Mouse (Mus musculus) lung, postnatal 0 days (tissue): ENCODE data around the gene Wdr3. TPM values are rescaled to one million over a fixed set of nuclear protein-coding genes. Genes with fewer than 3 reads are reported as not detected.
A peak's percentile ranks its signal among the peaks of the same experiment; 100 is the strongest.

Source experiments
- ATAC-seq: fragments of 200-750 bp; cut with Nextera tagmentation; 2 replicates; pipeline ENCODE4 v1.8.0; 2017; ENCODE audit warnings: moderate library complexity
- DNase-seq: peaks from one replicate; pipeline ENCODE4 v3.0.0-alpha.2; 2016; ENCODE audit warnings: low spot score
- H3K27ac ChIP-seq: fragments of 300-500 bp; sonication (generic); 2 replicates; pipeline ENCODE4 v1.5.1; 2014; ENCODE audit warnings: antibody characterized with exemption, mild to moderate bottlenecking, low read length, mixed read lengths
- H3K27me3 ChIP-seq: fragments of 300-500 bp; sonication (generic); replicated peaks from 2 replicates; pipeline ENCODE4 v1.6.1; 2014; ENCODE audit warnings: low read length, mixed read lengths; ENCODE audit not compliant: insufficient read depth
- H3K36me3 ChIP-seq: fragments of 300-500 bp; sonication (generic); 2 replicates; pipeline ENCODE4 v1.6.1; 2014; ENCODE audit warnings: low read length, mixed read lengths; ENCODE audit not compliant: insufficient read depth
- H3K4me1 ChIP-seq: fragments of 300-500 bp; sonication (generic); 2 replicates; pipeline ENCODE4 v1.6.1; 2014; ENCODE audit warnings: antibody characterized with exemption, low read depth, low read length, mixed read lengths; ENCODE audit not compliant: insufficient read depth
- H3K4me2 ChIP-seq: fragments of 300-500 bp; sonication (generic); replicated peaks from 2 replicates; pipeline ENCODE4 v1.6.1; 2014; ENCODE audit warnings: low read depth, mild to moderate bottlenecking, low read length, moderate library complexity, mixed read lengths
- H3K4me3 ChIP-seq: fragments of 300-500 bp; sonication (generic); 2 replicates; pipeline ENCODE4 v1.5.1; 2014; ENCODE audit warnings: low read depth, low read length
- H3K9ac ChIP-seq: fragments of 300-500 bp; sonication (generic); replicated peaks from 2 replicates; pipeline ENCODE4 v1.6.1; 2014; ENCODE audit warnings: low read depth, mild to moderate bottlenecking
- H3K9me3 ChIP-seq: fragments of 300-500 bp; sonication (generic); 2 replicates; pipeline ENCODE4 v1.6.1; 2016; ENCODE audit warnings: low read length, mixed read lengths
- CTCF ChIP-seq: IDR thresholded peaks from 2 replicates; pipeline ENCODE4 v1.5.1; 2016; ENCODE audit warnings: antibody characterized with exemption, mild to moderate bottlenecking
- EP300 ChIP-seq: IDR thresholded peaks from 2 replicates; pipeline ENCODE4 v1.6.1; 2016; ENCODE audit warnings: antibody characterized with exemption, mild to moderate bottlenecking, control low read depth
- WGBS: fragments of 180-500 bp; shearing (Covaris S2); extraction: QIAGEN DNeasy Blood & Tissue Kit; methylation state at CpG from one replicate; pipeline ENCODE4 v1.1.7; 2014; 5-methylcytosine and 5-hydroxymethylcytosine counted together
- polyA plus RNA-seq: library from polyadenylated mRNA; unstranded; fragments of >200 nt; fragmentation: Nextera tagmentation; extraction: Ambion mirVana; gene quantifications from 2 replicates; pipeline ENCODE4 v1.2.1, GENCODE M21; 2015

The Wdr3 gene
- polyA plus RNA-seq, 1 experiment from 2014 or later, result 17.7 TPM

DNA sequence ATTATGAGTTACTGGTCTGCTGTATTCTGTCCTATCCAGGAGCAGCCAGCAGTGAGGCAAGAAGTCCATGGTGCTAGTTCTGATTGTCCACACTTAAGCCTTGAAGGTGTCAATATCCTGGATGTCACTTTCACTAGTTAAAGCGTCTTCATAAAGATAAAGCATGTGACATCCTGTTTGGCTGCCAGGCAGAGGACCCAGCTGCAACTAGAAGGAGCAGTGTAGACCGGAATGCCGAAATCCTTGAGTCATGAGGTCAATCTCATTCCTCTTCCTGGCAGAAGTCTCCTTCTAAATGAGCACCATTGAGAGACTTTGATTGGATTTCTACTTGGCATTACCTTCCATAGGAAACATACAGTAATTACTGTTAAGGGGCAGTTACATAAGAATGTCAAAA, 18.3 kb upstream of the Wdr3 start:
- Histone ChIP-seq H3K36me3 (peaks cover 38% of the 10 kb centered on the region; the same call in 1 of the 2 replicates), H3K4me3 (no peak overlapping the region)

DNA sequence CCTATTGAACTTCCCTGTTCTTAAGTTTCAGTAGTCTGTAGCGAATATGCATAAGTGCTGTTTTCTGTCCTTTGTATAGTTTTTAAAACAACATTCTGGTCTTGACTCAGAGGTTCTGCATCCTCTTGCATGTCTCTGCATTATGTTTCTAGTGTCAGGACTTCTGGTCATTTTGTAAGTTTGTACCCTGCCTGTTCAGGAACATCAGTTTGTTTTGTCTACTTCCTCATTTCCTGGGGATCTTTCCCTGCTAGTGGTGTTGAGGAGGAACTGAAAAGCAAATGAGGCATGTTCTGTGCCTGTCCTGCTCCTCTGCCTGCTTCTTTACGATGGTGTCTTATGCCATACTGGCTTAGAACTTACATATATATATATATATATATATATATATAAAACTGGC, 13.8 kb upstream of the Wdr3 start:
- Histone ChIP-seq H3K4me2 (no peak overlapping the region), H3K9me3 (no peaks in the 10 kb centered on the region), H3K27me3 (no peaks in the 10 kb centered on the region), H3K36me3 (peaks cover 39% of the 10 kb centered on the region; the same call in 1 of the 2 replicates), H3K27ac (no peak overlapping the region), H3K4me1 (no peaks in the 10 kb centered on the region), H3K9ac (no peak overlapping the region), H3K4me3 (no peak overlapping the region)
- ATAC-seq (no peak), DNase-seq (peak; percentile 15)
- TF ChIP-seq EP300 (no peak), CTCF (no peak)
- WGBS, result 87% methylated on average over 2 of the region's 2 CpGs

More for the DNA sequence above, 18.3 kb upstream of the Wdr3 start:
- DNase-seq (no peak), ATAC-seq (no peak)
- whole genome bisulfite sequencing, result 45% methylated on average over 3 of the region's 3 CpGs
- H3K9me3 ChIP-seq, result no peaks in the 10 kb centered on the region
- H3K27ac ChIP-seq, result no peak overlapping the region
- H3K4me1 ChIP-seq, result no peaks in the 10 kb centered on the region
- no peaks in the 10 kb centered on the region for H3K27me3 ChIP-seq
- no peak overlapping the region for H3K9ac ChIP-seq
- H3K4me2 ChIP-seq, result no peak overlapping the region
- TF ChIP-seq EP300, result no peak
- no peak for TF ChIP-seq CTCF

DNA sequence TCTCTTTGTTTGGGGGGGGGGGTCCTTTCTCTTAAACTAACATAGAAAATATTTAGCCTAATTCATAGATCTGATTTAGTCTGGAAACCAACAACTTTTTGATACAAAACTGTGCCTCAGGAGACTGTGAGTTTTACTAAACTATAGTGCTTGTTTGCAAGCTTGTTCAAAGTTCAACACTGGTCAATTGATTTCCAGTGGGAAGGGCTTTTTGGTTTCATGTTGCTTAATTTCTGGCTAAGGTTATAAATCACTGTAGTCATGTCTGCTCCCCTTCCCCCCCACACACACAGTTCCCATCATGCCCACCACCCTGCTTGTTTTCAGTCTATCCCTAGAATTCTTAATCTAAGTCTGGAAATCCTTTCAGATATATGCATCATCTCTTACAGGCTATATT, 2.8 kb upstream of the Wdr3 start:
- Histone ChIP-seq H3K4me1 (peaks cover 4% of the 10 kb centered on the region; the same call in 1 of the 2 replicates), H3K27ac (no peak overlapping the region), H3K9ac (no peak overlapping the region), H3K4me2 (no peak overlapping the region), H3K27me3 (no peaks in the 10 kb centered on the region), H3K36me3 (no peaks in the 10 kb centered on the region), H3K4me3 (no peak overlapping the region), H3K9me3 (no peaks in the 10 kb centered on the region)
- TF ChIP-seq CTCF (no peak), EP300 (no peak)
- ATAC-seq, result no peak
- DNase-seq, result no peak

DNA sequence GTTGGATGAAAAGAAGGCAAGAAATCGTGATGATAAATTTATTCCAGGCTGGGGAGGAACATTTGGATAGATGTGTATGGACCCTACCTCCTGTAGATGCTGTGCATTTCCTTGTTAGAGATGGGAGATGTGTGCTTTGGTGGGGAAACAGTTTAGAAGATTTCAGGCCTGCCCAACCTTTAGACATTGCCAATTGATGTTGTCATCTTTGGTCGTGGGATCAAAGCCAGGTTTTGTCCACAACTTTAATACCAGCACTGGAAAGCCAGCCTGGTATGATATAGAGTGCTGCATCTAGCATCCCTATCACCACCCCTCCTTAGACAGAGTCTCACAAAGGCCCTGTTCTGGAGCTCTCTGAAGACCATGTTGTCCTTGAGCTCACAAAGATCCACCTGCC, 1.3 kb upstream of the Wdr3 start:
- Histone ChIP-seq H3K4me1 (peaks cover 4% of the 10 kb centered on the region; the same call in 1 of the 2 replicates), H3K9ac (no peak overlapping the region), H3K4me2 (no peak overlapping the region), H3K27me3 (no peaks in the 10 kb centered on the region), H3K4me3 (no peak overlapping the region), H3K27ac (no peak overlapping the region), H3K36me3 (0 out of 2 replicates have a peak, but pooled peaks cover 9% of the 10 kb centered on the region), H3K9me3 (no peaks in the 10 kb centered on the region)
- no peak for DNase-seq
- ATAC-seq, result no peak
- TF ChIP-seq CTCF (no peak), EP300 (no peak)
- 71% methylated on average over 2 of the region's 2 CpGs for WGBS

DNA sequence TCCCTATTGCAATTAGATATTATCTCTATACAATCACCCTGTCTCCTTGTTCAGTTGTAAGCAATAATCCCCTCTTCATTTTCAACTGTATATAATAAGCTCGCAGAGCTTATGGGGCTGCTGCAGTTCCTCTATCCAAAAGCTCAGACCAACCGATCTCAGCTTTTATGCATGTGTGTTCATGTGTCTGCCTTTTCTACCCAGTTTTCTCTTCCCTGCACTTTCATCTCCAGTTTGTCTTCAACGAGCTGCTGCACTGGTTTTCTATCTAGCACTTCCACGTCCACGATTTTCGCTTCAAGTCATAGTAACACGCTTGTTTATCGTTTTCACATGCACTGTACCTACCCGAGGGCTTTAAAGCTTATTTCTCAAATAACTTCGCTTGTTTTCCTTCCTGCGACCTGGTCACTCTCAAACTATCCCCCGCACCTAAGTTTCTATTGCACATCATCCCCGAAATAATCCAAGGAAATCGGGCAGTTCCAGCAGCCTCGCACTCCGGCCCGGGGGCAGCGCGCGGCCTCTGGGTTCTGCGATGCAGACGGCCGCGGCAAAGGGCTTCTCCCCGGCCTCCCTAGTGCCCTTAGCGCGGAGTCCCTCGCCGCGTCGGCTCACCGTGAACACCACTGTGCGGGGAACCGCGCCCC, 417 bp downstream of the Wdr3 start:
- TF ChIP-seq EP300, result no peak
- TF ChIP-seq CTCF, result no peak
- Histone ChIP-seq H3K9me3 (no peaks in the 10 kb centered on the region), H3K4me3 (peak overlapping the region; percentile 82), H3K27me3 (no peaks in the 10 kb centered on the region), H3K9ac (peak overlapping the region; percentile 84), H3K4me1 (peaks cover 4% of the 10 kb centered on the region; the same call in 1 of the 2 replicates), H3K36me3 (peaks cover 9% of the 10 kb centered on the region; the same call in 1 of the 2 replicates), H3K4me2 (peak overlapping the region; percentile 68), H3K27ac (peak overlapping the region; percentile 47)
- WGBS, result 1% methylated on average over 35 of the region's 35 CpGs
- no peak for ATAC-seq
- no peak for DNase-seq

DNA sequence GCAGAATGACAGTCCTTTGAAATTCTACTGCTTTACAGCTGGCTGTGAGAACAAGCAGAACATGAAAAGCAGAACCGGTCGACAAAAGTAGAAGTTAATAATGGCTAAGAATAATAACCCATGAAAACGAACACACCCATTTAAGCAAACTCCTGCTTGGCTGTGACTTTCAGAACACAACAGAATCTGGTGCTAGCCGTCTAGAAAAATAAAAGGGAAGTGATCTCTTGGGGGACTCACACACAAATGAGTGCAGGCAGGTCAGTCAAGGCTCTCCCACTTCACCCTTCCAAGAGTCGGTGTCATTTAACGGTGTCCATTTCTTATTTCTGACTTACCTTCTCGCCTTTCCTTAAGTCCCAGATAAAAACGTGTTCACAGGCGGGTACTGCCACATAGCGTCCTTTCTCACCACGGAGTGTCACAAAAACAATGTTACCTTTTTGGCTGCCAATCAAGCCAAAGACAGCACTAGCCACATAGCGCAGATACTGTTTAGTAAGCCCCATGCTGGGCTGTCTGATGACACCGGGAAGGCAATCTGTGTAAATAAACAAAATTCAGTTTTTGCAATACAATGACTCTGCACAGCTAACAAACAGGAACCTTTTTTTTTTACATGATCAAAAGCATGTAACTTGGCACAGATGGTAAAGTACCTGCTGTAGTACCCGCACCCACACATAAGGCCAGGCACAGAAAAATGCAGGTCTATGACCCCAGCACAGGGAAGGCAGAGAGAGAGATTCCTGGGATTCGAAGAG, 1.3 kb downstream of the Wdr3 start:
- TF ChIP-seq EP300 (no peak), CTCF (no peak)
- peak overlapping the region; percentile 68 for H3K4me2 ChIP-seq
- H3K9ac ChIP-seq, result no peak overlapping the region
- H3K36me3 ChIP-seq, result peaks cover 10% of the 10 kb centered on the region; the same call in 1 of the 2 replicates
- peaks cover 4% of the 10 kb centered on the region; the same call in 1 of the 2 replicates for H3K4me1 ChIP-seq
- no peak overlapping the region for H3K27ac ChIP-seq
- WGBS, result 81% methylated on average over 15 of the region's 15 CpGs
- no peaks in the 10 kb centered on the region for H3K9me3 ChIP-seq
- no peaks in the 10 kb centered on the region for H3K27me3 ChIP-seq
- 0 out of 2 replicates have a peak overlapping the region, but pooled peaks have one; percentile 82 for H3K4me3 ChIP-seq
- ATAC-seq, result no peak
- DNase-seq, result no peak
